Mouse (Mus musculus) thymus, adult 2 months (tissue): Measurements from ENCODE around the gene Ghr.

Experiments
- CTCF ChIP-seq: fragments of 200-500 bp; IDR thresholded peaks from 2 replicates; pipeline ENCODE4 v1.5.1; 2012; ENCODE audit warnings: mild to moderate bottlenecking, control low read depth, low read length, moderate library complexity, borderline replicate concordance; ENCODE audit not compliant: control insufficient read depth, poor library complexity, insufficient read depth; ENCODE audit errors: extremely low read depth
- POLR2A ChIP-seq: fragments of 200-500 bp; IDR thresholded peaks from 2 replicates; pipeline ENCODE4 v1.6.1; 2012; ENCODE audit warnings: mild to moderate bottlenecking, low read length, control low read depth, moderate library complexity; ENCODE audit not compliant: control insufficient read depth, poor library complexity, insufficient read depth; ENCODE audit errors: extremely low read depth

GRCm38 (mm10) chr15:3622746-3623145 lies 39.5 kb upstream of the Ghr start:
- no peak for TF ChIP-seq POLR2A
- TF ChIP-seq CTCF: no peak
